Mouse (Mus musculus): ENCODE results near the gene Nfrkb.

Gene Nfrkb

GRCm38 (mm10) chr9:31385947-31386354, at the start of gene Nfrkb:
Gene Nfrkb, plus strand, starts transcription at chr9:31386192.
- DNase-seq (ENCODE audit: low spot score in 2 of 2), result peak; percentile 93 to 94

GRCm38 (mm10) chr9:31344289-31344831, 41.6 kb upstream of the Nfrkb start:
- peak in 1 of 2 experiments; percentile 17 for DNase-seq (ENCODE audit: low spot score in 2 of 2)

GRCm38 (mm10) chr9:31346575-31347080, 39.4 kb upstream of the Nfrkb start:
- peak in 1 of 2 experiments; percentile 6 for DNase-seq (ENCODE audit: low spot score in 2 of 2)

- DNase-seq (ENCODE audit: low spot score in 2 of 2), result no peak
These were observed 37.5 kb upstream of the Nfrkb start for GRCm38 (mm10) chr9:31348458-31348857.

GRCm38 (mm10) chr9:31348915-31349314, 37.1 kb upstream of the Nfrkb start:
- DNase-seq (ENCODE audit: low spot score in 2 of 2), result peak; percentile 34 to 43

GRCm38 (mm10) chr9:31352716-31353115, 33.3 kb upstream of the Nfrkb start:
- no peak for DNase-seq (ENCODE audit: low spot score in 2 of 2)

- no peak for DNase-seq (ENCODE audit: low spot score in 2 of 2)
These were observed 32.5 kb upstream of the Nfrkb start for GRCm38 (mm10) chr9:31353518-31353917.

- no peak for DNase-seq (ENCODE audit: low spot score in 2 of 2)
These were observed 31.9 kb upstream of the Nfrkb start for GRCm38 (mm10) chr9:31354051-31354450.

GRCm38 (mm10) chr9:31363698-31364609, 22.0 kb upstream of the Nfrkb start:
- DNase-seq (ENCODE audit: low spot score in 2 of 2), result no peak

GRCm38 (mm10) chr9:31365086-31365485, 20.9 kb upstream of the Nfrkb start:
- DNase-seq (ENCODE audit: low spot score in 2 of 2), result no peak

GRCm38 (mm10) chr9:31371740-31372139, 14.3 kb upstream of the Nfrkb start:
- DNase-seq (ENCODE audit: low spot score in 2 of 2), result no peak

- no peak for DNase-seq (ENCODE audit: low spot score in 2 of 2)
These were observed 9.3 kb upstream of the Nfrkb start for GRCm38 (mm10) chr9:31376661-31377060.

GRCm38 (mm10) chr9:31384786-31385499, 1.0 kb upstream of the Nfrkb start:
- DNase-seq (ENCODE audit: low spot score in 2 of 2), result no peak

- DNase-seq (ENCODE audit: low spot score in 2 of 2), result no peak
These were observed 507 bp upstream of the Nfrkb start for GRCm38 (mm10) chr9:31385500-31385869.

GRCm38 (mm10) chr9:31386368-31387180, 582 bp downstream of the Nfrkb start:
- DNase-seq (ENCODE audit: low spot score in 2 of 2), result peak in 1 of 2 experiments; percentile 13

GRCm38 (mm10) chr9:31387206-31387605, 1.2 kb downstream of the Nfrkb start:
- DNase-seq (ENCODE audit: low spot score in 2 of 2), result no peak

- DNase-seq (ENCODE audit: low spot score in 2 of 2), result peak in 1 of 2 experiments; percentile 35
These were observed 14.4 kb downstream of the Nfrkb start for GRCm38 (mm10) chr9:31400441-31400840.

- no peak for DNase-seq (ENCODE audit: low spot score in 2 of 2)
These were observed 18.3 kb downstream of the Nfrkb start for GRCm38 (mm10) chr9:31404311-31404710.

GRCm38 (mm10) chr9:31405217-31405616, 19.2 kb downstream of the Nfrkb start:
- no peak for DNase-seq (ENCODE audit: low spot score in 2 of 2)

GRCm38 (mm10) chr9:31412165-31412564, 26.2 kb downstream of the Nfrkb start:
- DNase-seq (ENCODE audit: low spot score in 2 of 2), result no peak

GRCm38 (mm10) chr9:31418821-31419220, 32.8 kb downstream of the Nfrkb start:
- DNase-seq (ENCODE audit: low spot score in 2 of 2), result no peak

All from heart, adult 9 months (tissue).